Mouse (Mus musculus) adrenal gland, adult 18-20 months (tissue): ENCODE measurements at regions not wholly inside any gene's neighbourhood (a gene's known extent, or its start where the extent isn't known, plus 50 kb on each side); places are given as distances from the start of the nearest gene placed in this dataset.
A peak's percentile ranks its signal among the peaks of the same experiment; 100 is the strongest.

Experiments used
- DNase-seq, 2 experiments: peaks; one replicate each; pipeline ENCODE4 v3.0.0; 2021 to 2022; ENCODE audit warnings: low spot score in 2 of 2

- no peak for DNase-seq
Measured at GRCm38 (mm10) chr2:117959440-117959839, 152.2 kb upstream of the Thbs1 start.

- DNase-seq = no peak
Measured at GRCm38 (mm10) chr2:117962531-117962930, 149.1 kb upstream of the Thbs1 start.

GRCm38 (mm10) chr2:117963526-117963925 lies 148.2 kb upstream of the Thbs1 start:
- no peak for DNase-seq

- no peak for DNase-seq
Measured at GRCm38 (mm10) chr2:117965758-117966157, 145.9 kb upstream of the Thbs1 start.

GRCm38 (mm10) chr2:117968731-117969130 lies 142.9 kb upstream of the Thbs1 start:
- no peak for DNase-seq

- DNase-seq = no peak
Measured at GRCm38 (mm10) chr2:117970631-117971030, 141.0 kb upstream of the Thbs1 start.

GRCm38 (mm10) chr2:117977033-117977432 lies 134.6 kb upstream of the Thbs1 start:
- DNase-seq = no peak

GRCm38 (mm10) chr2:117980856-117981255 lies 130.8 kb upstream of the Thbs1 start:
- no peak for DNase-seq

GRCm38 (mm10) chr2:117984569-117984968 lies 127.1 kb upstream of the Thbs1 start:
- no peak for DNase-seq

- DNase-seq = no peak
Measured at GRCm38 (mm10) chr2:117987426-117988215, 124.1 kb upstream of the Thbs1 start.

- DNase-seq = no peak
Measured at GRCm38 (mm10) chr2:117988396-117989173, 123.1 kb upstream of the Thbs1 start.

- DNase-seq = no peak
Measured at GRCm38 (mm10) chr2:117989215-117989614, 122.5 kb upstream of the Thbs1 start.

GRCm38 (mm10) chr2:117996130-117997083 lies 115.3 kb upstream of the Thbs1 start:
- DNase-seq = no peak

- DNase-seq = no peak
Measured at GRCm38 (mm10) chr2:117999641-118000040, 112.0 kb upstream of the Thbs1 start.

GRCm38 (mm10) chr2:118004191-118004590 lies 107.5 kb upstream of the Thbs1 start:
- DNase-seq = no peak

GRCm38 (mm10) chr2:118007539-118008427 lies 103.9 kb upstream of the Thbs1 start:
- peak in 1 of 2 experiments; percentile 21 for DNase-seq

GRCm38 (mm10) chr2:118011679-118012078 lies 100.0 kb upstream of the Thbs1 start:
- no peak for DNase-seq

- no peak for DNase-seq
Measured at GRCm38 (mm10) chr2:118012211-118012610, 99.5 kb upstream of the Thbs1 start.

- no peak for DNase-seq
Measured at GRCm38 (mm10) chr2:118013156-118013555, 98.5 kb upstream of the Thbs1 start.

GRCm38 (mm10) chr2:118015182-118015581 lies 96.5 kb upstream of the Thbs1 start:
- DNase-seq = no peak
